Mouse (Mus musculus): Measurements from ENCODE around the gene Plscr3. TPM values are rescaled to one million over a fixed set of nuclear protein-coding genes. Genes with fewer than 3 reads are reported as not detected.
"Not testable (repeated sequence)": the region's sequence is repeated elsewhere in the genome, so short reads cannot be mapped to it uniquely, and the experiment has no call there.

Plscr3 gene
- total RNA-seq, 2 experiments from 2014 or later: 16.3 to 16.6 TPM

DNA sequence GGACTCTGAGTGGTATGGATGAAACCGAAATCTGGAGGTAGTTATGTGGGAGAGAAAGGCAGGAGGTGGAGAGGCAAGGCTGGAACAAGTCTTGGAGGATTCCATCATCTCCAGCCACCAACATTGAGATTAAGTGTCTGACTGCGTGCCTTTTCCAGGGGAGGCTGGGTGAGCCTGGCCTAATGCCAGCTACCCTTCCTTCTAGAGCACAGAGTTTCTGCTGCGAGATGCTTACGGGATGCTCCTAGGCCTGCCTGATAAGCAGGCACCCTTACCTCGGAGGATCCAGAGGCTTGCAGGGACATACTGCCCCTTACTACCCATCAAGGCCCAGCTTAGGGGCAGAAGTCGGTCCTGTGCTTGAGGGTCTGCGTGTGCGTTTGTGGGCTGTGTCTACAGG is 12.6 kb upstream of the Plscr3 start:
- no peak for DNase-seq

DNA sequence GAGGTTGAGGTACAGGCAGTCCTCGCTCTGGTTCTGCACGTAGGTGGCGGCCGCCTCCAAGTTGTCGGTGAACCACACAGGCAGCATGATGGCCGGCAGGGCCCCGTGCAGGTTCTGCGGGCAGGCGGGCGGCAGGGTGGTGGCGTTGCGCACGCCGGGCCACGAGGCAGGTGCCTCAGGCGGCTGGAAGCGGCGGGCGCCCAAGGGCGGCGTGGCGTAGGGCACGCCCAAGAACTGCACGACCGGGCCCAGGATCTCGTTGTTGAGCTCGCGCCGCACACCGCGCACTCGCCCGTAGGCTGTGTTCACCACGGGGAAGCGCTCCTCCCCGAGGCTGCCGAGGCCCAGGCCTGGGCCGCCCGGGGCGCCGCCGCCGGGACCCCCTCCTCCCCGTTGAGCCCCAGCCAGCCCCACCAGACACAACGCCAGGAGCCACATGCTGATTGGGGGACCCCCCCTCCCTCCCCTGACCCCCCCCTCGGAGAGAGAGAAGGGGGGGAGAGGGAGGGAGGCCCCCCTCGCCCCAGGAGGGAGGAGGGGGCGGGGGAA is 12.1 kb upstream of the Plscr3 start:
- DNase-seq: no peak

DNA sequence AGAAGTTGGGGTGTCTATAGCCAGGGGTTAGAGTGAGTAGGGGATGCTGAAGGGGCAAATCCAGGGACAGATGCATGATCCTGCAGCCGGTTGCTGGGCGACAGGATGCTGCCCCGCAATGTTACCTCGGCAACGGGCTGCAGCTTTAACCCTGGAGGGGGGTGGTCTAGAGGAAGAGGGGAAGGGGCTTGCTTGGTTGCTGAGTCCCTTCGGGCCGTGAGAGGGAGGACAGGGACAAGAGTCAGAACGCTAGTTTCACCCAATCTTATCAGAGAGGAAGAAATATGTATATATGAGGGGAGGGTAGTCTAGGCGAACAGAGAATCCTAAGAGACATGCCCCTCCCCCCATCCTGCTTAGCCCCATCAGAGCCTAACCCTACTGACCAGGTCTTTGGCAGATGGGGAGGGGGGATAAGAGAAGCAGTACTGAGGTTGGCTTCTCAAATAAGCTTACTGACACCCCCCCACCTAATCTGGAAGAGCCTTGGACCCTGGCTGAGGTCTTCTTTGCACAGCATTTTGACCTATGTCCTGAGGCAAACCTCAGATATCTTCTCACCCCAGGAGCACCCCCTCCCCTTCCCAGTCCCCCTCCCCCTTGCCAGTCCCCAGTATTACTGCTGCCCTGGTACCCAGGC is 10.7 kb upstream of the Plscr3 start:
- DNase-seq: no peak

DNA sequence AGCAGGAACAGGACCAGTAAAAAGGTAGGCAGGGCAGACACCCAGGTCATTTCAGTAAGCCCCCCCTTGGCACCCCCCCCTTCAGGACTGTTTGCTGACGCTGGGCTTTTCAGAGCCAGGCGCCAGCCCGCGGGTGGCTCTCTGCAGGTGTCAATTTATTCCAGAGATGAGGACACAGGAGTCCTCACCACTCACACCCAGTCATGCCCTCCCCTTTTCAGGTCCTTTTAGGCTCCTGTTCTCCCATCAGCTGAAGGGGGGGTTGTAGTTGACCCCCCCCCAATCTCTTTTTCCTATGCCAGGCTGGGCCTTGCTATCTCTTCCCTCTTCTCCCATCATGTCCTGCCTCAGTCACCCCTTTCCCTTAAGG is 10.2 kb upstream of the Plscr3 start:
- DNase-seq: no peak

DNA sequence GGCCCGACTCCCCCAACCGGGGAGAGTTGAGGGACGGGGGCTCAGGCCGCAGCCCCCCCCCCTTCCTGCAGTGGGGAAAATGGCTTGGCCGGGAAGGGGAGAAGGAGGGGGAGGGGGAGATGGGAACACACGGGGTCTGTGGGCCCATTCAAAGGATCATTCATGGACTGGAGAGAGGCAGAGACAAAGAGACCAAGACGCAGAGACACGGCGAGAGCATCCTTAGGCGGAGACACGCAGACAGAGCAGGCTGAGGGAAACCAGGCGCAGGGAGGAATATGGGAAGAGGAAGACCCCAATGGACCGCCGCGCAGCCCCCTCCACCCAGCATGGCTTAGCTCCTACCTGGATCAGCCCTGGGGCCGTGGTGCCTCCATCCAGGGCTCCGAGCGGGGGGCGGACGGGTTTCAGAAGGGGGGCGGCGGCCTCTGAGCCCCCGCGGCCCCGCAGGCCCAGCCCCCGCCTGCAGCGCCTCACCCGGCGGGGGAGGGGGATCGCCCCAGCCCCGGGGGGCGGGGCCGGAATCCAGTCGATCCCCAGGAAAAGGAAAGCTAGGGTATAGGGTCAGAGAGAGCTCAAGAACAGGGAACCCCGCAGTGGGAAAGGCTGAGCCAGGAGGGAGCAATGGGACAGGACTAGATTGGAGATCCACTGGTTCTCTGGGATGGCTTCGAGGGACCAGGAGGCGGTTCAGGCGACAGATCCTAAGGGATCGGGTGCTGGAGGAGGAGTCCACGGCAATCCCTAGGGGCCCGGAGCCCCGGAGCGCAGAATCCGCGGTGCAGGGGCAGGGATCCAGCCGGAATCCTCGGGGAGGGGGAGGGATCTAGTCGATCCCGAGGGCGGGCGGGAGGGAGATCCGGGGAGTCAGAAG is 9.2 kb upstream of the Plscr3 start:
- peak; percentile 51 to 60 for DNase-seq

DNA sequence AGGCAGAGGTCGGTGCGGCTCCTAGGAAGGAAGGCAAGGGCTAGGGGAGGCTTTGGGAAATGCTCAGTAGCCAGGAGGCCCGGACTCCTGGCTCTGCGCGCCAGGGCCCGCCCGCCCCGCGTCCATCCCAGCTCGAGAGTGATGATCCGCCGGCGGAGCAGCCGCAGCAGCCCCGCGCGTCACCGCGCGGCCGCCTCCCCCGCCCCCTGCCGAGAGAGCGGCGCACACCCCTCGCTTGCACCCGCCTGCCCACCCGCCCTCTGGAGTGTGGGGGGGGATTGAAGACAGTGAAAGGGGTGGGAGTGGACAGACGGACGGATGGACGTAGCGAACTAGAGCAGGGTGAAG is 8.6 kb upstream of the Plscr3 start, which contains the start of gene Nlgn2:
Gene Nlgn2 (minus strand): TSS at position 181 of the 348 bp plus-strand sequence.
- no peak for DNase-seq

DNA sequence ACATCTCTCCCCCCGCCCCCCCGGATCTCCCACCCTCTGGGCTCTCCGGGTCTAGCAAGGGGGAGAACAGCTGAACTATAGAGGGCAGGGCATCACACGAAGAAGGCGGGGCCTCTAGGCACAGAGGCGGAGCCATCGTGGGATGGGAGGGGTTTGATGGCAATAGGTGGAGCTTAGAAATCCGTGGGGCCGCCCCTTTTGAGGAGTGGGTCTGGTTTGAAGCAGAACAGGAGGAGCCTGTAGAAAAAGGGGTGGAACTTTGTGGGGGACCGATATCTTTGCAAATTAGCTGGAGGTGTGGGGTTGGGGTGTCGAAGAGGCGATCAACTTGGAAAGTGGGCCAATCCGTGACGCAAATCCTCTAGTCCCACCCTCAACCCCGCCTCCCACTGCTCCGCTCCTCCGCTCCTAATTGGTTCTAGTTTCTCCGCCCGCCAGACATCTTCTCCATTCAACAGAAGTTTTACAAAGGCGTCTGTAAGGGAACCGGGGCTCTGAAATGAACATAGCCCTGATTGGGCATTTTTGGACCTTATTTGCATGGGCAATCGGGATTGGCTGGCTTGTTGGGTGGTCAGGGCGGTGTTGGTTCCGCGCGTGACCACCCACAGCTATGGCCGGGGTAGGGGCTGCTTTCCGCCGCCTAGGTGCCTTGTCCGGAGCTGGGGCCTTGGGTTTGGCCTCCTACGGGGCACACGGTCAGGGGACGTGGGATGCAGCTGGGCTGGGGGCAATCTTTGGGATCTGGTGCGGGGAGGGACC is 8.0 kb upstream of the Plscr3 start, which contains the start of gene Tmem256:
Gene Tmem256 (plus strand): TSS at position 563 of the 762 bp plus-strand sequence.
- DNase-seq: peak; percentile 97

DNA sequence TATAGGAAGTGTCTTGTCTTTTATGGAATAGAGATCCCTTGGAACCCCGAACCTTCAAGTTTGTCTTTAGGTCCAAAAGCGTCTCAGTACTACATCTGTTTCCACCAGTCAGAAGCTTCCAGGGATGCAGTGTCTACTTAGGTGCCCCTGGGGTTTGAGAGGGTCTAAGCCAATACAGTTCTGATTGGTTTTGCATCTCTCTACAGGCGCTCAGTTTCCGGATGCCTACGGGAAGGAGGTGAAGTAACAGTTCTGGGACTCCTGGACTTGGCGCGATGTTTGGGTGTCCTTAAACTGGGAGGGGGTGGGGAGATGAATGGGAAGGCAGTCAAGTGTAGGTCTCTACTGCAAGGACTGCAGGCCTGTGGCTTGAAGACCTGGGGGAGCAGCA is 7.5 kb upstream of the Plscr3 start:
- DNase-seq: no peak

DNA sequence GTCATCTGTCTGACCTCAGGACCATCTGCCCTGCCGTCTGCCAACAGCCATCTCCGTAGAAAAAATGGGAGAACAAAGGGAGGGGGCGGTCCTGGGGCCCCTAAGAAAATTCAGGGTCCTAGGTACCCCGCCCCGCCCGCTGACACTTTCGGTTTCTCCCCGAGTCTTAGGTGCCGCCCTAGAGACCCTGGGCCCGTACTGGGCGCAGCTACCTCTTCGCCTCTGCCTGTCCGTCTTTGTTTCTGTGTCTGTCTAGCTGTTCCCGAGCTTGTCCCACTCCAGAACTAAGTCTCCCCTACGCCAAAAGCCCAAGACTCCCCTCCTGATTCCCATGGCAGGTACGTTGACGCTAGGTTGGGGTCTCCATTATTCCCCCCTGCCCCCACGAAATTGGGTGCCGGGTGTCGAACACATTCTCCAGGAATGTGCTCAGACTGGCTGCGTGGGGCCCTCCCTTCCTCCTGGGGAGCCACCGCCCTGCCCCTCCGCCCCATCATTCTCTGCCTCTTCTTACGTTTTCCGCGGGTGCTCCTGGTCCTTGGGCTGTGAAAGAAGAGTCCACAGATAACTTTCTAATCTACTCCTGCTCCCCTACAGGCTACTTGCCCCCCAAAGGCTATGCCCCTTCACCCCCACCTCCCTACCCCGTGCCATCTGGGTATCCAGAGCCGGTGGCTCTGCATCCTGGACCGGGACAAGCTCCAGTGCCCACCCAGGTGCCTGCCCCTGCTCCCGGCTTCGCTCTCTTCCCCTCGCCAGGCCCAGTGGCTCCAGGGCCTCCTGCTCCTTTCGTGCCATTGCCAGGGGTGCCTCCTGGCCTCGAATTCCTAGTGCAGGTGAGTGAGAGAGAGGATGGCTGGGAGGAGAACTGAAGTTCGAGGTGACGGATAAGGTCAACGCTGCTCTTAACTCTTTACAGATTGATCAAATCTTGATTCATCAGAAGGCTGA is 837 bp downstream of the Plscr3 start:
- no peak for DNase-seq

DNA sequence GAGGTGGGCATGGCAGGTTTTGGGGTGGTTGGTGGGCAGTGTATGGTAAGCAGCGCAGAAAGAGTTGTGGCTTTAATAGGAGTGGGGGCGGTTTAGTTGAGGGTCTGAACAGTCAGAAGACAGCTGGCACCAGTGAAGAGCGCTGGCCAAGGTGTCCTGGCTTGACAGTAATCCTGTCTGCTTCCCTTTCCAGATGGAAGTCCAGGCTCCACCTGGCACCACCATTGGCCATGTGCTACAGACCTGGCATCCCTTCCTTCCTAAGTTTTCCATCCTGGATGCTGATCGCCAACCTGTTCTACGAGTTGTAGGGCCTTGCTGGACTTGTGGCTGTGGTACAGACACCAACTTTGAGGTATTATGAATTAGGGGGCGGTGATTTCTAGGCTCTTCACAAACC is 1.8 kb downstream of the Plscr3 start:
- DNase-seq: no peak

DNA sequence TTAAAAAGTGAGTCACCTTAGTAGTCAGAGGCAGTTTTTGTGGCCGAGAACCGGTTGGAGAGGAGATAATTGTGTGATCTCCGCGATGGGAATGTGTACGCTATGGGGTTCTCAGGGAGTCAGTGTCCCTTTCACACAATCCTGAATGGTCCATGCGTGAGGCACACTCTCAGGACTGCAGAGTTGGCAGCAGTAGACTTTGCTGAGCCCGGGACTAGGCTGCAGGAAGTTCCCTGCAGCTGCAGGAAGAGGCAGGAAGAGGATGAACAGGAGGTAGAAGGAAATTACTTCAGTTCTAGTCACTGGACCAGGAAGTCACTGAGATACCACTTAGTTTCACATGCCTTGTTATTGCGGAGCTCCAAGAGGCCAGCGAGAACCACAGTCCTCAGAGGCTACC is 3.0 kb downstream of the Plscr3 start:
- no peak for DNase-seq

DNA sequence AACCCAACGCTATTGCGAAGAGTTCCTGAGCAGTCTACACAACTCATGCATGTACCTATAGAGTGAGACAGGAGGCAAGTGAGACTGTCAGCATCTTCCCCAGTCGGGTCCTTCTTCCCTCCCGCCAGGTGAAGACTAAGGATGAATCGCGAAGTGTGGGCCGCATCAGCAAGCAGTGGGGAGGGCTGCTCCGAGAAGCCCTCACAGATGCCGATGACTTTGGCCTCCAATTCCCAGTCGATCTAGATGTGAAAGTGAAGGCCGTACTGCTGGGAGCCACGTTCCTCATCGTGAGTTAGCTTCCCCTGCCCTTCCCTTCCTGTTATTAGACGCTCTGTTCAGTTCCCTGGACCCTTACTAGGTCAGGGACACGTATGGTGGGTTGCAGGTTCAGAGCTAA is 3.7 kb downstream of the Plscr3 start:
- no peak for DNase-seq

DNA sequence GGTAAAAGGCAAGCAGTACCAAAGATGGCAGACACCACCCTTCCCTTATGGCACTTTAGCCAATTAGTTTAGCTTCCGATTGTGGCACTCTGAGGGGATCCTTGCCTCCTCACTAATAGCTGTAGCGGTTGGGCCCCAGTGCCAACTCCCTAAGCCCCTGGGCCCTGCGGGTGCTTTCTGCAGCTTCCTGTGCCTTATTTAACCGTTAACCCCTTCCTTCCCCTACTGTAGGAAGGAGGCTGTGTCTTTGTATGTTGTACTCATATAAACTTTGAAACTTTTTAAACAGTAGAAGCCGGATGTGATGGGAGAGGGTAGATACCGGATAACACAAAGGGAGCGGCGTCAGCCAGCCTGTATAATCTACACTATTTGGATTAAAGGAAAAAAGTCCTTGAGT is 4.6 kb downstream of the Plscr3 start:
- no peak for DNase-seq

DNA sequence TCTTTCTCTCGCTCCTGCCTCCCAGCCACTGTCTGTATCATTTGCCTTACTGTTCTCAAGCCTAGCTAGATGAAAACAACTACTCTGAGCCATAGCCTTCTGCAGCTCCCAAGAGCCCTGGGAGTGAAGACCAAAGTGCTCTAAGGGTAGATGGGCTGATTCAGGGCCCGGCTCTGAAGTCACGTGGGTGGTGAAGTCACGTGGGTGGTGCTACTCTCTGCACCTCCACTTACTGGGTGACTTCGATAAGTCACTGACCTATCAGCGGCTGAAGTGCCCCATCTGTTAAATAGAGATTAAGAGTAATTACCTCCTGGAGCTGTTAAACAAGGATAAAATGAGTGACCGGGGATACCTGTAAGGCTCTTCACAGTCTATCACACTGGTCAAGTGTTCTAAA is 7.8 kb downstream of the Plscr3 start:
- no peak for DNase-seq

DNA sequence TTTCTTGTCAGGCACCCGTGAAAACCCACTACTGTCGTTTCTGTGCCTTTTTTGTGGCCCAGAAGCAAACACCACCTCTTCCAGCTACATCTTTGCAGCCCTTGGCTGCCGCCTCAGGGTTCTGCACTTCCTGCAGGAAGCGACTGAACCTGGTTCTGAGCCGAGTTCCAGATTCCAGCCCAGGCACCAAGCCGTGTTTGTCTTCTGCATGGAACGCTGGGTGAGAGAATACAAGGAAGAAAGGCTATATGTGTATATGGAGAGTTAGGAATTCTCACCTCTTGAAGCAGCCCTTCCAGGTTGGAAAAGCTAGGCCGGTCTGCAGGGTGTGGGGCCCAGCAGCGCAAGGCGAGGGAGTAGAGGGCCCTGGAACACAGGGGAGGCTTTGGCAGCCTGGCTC is 8.5 kb downstream of the Plscr3 start:
- no peak for DNase-seq

DNA sequence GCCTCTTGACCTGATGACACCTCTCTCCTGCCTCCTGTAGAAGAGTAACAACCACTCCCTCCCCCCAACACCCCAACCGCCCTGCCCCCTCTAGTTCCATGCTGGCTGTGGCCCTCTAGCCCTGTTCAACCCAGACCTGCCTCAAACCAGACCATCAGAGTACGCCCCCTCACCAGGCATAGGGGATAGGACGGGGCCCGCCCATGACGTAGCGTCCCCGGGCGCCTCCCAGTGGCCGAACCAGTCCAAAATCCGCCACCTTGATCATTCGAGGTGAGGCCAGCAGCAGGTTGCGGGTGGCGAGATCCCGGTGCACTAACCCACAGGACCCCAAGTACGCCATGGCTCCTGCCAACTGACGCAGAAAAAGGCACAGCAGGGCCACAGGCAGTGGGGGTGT is 9.2 kb downstream of the Plscr3 start:
- no peak for DNase-seq

DNA sequence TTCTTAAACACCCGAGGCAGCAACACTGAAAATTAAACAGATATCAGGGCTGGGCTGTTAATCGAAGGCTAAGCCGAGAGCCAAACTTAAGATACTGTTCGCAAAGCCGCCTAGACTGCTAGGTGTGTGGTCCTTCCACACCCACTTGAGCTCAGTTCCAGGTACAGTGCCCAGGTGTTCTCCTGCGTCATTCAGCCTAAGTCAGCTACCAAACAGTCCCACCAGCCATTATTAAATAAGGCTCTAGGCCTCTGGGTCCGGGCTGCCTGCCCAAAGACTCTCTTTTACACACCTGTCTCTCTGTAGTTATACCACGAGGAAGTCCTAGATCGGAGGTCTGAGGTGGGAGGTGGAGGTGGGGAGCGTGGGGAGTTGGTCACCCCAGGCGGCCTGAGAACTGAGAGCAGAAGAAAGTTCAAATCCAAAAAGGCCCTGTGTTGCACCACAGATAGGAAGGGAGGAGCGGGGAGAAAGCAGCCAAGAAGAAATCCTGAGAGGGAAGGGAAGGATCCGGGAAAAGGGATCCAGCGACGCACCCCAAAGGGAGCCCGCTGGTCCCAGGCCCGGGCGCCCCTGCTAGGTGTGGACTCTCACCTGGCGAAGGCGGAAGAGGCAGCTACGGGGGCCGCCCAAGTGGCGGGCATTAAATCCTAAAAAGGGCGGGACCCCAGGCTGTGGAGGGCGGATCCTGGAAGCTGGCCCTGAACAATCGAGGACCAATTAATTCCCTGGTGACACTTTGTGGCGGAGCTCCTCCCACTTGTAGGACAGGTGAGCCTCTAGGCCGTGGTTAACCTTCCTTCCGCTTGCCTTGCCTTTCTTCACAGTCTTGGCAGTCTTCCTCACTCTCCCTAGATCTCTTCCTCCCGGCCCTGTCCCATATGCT is 12.2 kb downstream of the Plscr3 start, which contains the start of gene Tnk1:
Gene Tnk1 (minus strand): TSS at position 618 of the 886 bp plus-strand sequence.
- DNase-seq: no peak

DNA sequence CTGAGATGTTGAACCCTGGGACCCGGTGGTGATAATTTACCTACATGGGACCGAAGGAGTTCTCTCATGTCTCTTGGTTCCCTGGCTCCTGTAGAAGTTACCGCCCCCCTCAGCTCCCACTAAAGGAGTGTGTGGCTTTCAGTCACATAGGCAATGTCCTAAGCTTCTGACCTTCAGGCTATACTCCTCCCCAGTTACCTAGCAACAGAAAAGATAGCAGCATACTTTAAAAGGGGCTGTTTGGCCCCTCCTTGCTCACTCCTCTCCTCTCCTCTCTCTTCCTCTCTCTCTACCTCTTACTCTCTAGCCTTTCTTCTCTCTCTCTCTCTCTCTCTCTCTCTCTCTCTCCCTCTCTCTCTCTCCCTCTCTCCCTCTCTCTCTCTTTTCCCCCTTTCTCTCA is 17.6 kb downstream of the Plscr3 start:
- not testable (repeated sequence) for DNase-seq

DNA sequence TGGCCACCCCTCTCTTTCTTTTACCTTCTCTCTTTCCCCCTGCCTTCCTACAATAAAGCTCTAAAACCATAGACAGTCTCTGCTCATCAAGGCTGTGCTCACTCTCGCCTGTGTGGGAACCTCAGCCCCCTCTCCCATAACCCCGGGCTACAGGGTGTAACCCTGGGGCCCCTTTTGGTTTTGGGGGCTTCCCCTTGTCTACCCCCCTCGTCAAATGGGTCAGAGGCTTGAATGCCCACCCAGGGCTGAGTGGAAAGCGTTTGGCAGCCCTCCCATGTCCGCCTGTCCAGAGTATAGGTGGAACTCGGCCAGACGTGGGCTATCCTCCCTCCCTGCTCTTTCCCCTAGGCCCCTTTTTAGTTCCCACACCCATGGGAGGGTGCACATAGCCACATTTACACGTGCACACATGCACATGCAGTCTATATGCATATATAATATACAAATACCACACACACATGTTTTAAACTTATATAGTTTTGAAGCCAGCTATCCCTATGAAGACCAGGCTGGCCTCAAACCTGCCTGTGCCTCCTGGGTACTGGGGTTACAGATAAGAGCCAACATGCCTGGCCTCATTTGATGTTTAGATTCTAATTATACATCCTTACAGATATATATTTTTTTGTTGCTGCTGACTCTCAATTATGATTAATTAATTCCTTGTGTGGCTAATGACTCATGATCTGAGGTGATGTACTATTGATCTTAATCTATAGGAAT is 18.1 kb downstream of the Plscr3 start:
- no peak for DNase-seq

DNA sequence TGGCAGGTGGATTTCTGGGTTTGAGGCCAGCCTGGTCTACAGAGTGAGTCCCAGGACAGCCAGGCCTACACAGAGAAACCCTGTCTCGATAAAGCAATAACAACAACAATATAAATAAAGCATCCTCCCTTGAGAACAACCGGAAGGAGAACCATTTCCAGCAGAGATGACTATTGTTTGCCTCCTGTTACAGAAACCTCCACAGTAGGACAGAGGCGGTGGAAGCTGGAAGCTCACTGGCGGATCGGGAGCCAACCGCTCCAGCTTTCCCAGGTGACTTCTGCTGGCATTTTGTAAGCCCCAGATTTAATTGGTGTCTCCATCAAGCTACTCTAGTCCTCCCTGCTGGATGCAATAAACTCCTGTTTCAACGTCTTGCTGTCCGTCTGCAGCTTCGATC is 19.4 kb downstream of the Plscr3 start:
- no peak for DNase-seq

All from layer of hippocampus, postnatal 36 days (tissue).